Mouse (Mus musculus) embryonic facial prominence, embryonic 12.5 days (tissue): ENCODE results near the gene Ube2a. TPM values are rescaled to one million over a fixed set of nuclear protein-coding genes. Genes with fewer than 3 reads are reported as not detected.
A peak's percentile ranks its signal among the peaks of the same experiment; 100 is the strongest.

Experiments
- ATAC-seq: fragments of 200-750 bp; cut with Nextera tagmentation; 2 replicates; pipeline ENCODE4 v1.8.0; 2017; ENCODE audit not compliant: insufficient number of reproducible peaks, insufficient read depth, low FRiP score, low TSS enrichment
- H3K27ac ChIP-seq: fragments of 300-500 bp; sonication (generic); 2 replicates; pipeline ENCODE4 v1.5.1; 2016; ENCODE audit warnings: mild to moderate bottlenecking
- H3K27me3 ChIP-seq: fragments of 300-500 bp; sonication (generic); 2 replicates; pipeline ENCODE4 v1.6.1; 2016; ENCODE audit warnings: mild to moderate bottlenecking, moderate library complexity
- H3K36me3 ChIP-seq: fragments of 300-500 bp; sonication (generic); 2 replicates; pipeline ENCODE4 v1.6.1; 2016; ENCODE audit warnings: mild to moderate bottlenecking
- H3K4me1 ChIP-seq: fragments of 300-500 bp; sonication (generic); 2 replicates; pipeline ENCODE4 v1.6.1; 2016
- H3K4me2 ChIP-seq: fragments of 300-500 bp; sonication (generic); replicated peaks from 2 replicates; pipeline ENCODE4 v1.6.1; 2016; ENCODE audit warnings: mild to moderate bottlenecking, moderate library complexity
- H3K4me3 ChIP-seq: fragments of 300-500 bp; sonication (generic); 2 replicates; pipeline ENCODE4 v1.5.1; 2016; ENCODE audit warnings: mild to moderate bottlenecking
- H3K9ac ChIP-seq: fragments of 300-500 bp; sonication (generic); 2 replicates; pipeline ENCODE4 v1.6.1; 2016; ENCODE audit warnings: mild to moderate bottlenecking, moderate library complexity
- H3K9me3 ChIP-seq: fragments of 300-500 bp; sonication (generic); 2 replicates; pipeline ENCODE4 v1.6.1; 2016; ENCODE audit warnings: mild to moderate bottlenecking, moderate library complexity
- WGBS: fragments of 180-500 bp; shearing (Covaris S2); methylation state at CpG from one replicate; pipeline ENCODE4 v1.1.7; 2016; 5-methylcytosine and 5-hydroxymethylcytosine counted together
- polyA plus RNA-seq: library from polyadenylated mRNA; unstranded; fragments of >200 nt; fragmentation: Nextera tagmentation; extraction: Ambion mirVana; gene quantifications from 2 replicates; pipeline ENCODE4 v1.2.1, GENCODE M21; 2016

Gene Ube2a
- polyA plus RNA-seq, 1 experiment from 2014 or later: 118 TPM

GRCm38 (mm10) chrX:36903115-36903768, 29.5 kb downstream of the Ube2a start:
- Histone ChIP-seq H3K4me3 (peak overlapping the region; percentile 56), H3K27me3 (no peaks in the 10 kb centered on the region), H3K9me3 (no peaks in the 10 kb centered on the region), H3K4me2 (peak overlapping the region; percentile 61), H3K27ac (0 out of 2 replicates have a peak overlapping the region, but pooled peaks have one; percentile 57), H3K9ac (peak overlapping the region; percentile 63), H3K36me3 (no peaks in the 10 kb centered on the region), H3K4me1 (no peaks in the 10 kb centered on the region; the same call in 1 of the 2 replicates)
- peak; percentile 81 for ATAC-seq
- WGBS: 19% methylated on average over 29 of the region's 32 CpGs

- Histone ChIP-seq H3K4me2 (no peak overlapping the region), H3K4me1 (no peaks in the 10 kb centered on the region; the same call in 1 of the 2 replicates)
- 34% methylated on average over 5 of the region's 5 CpGs for WGBS
Measured at GRCm38 (mm10) chrX:36906539-36906938, 32.8 kb downstream of the Ube2a start.

GRCm38 (mm10) chrX:36911343-36911742, 37.6 kb downstream of the Ube2a start:
- ATAC-seq: no peak
- Histone ChIP-seq H3K9ac (no peak overlapping the region), H3K4me1 (no peaks in the 10 kb centered on the region), H3K9me3 (no peaks in the 10 kb centered on the region), H3K4me2 (no peak overlapping the region), H3K27ac (no peak overlapping the region), H3K4me3 (no peak overlapping the region), H3K36me3 (no peaks in the 10 kb centered on the region), H3K27me3 (no peaks in the 10 kb centered on the region)
- 48% methylated on average over 12 of the region's 12 CpGs for WGBS

More at GRCm38 (mm10) chrX:36906539-36906938, 32.8 kb downstream of the Ube2a start:
- Histone ChIP-seq H3K36me3 (no peaks in the 10 kb centered on the region), H3K27me3 (no peaks in the 10 kb centered on the region), H3K27ac (no peak overlapping the region), H3K9me3 (no peaks in the 10 kb centered on the region), H3K4me3 (no peak overlapping the region), H3K9ac (no peak overlapping the region)
- no peak for ATAC-seq

GRCm38 (mm10) chrX:36917749-36918148, 44.0 kb downstream of the Ube2a start:
- no peak for ATAC-seq
- Histone ChIP-seq H3K27ac (no peak overlapping the region), H3K9ac (no peak overlapping the region), H3K36me3 (no peaks in the 10 kb centered on the region), H3K9me3 (no peaks in the 10 kb centered on the region), H3K4me1 (no peaks in the 10 kb centered on the region), H3K27me3 (no peaks in the 10 kb centered on the region), H3K4me2 (no peak overlapping the region), H3K4me3 (no peak overlapping the region)
- WGBS: 83% methylated on average over 1 of the region's 1 CpGs

- H3K9me3 ChIP-seq: no peaks in the 10 kb centered on the region
- no peak overlapping the region for H3K9ac ChIP-seq
- no peak overlapping the region for H3K4me3 ChIP-seq
- no peaks in the 10 kb centered on the region for H3K36me3 ChIP-seq
- H3K27me3 ChIP-seq: no peaks in the 10 kb centered on the region
- no peak overlapping the region for H3K27ac ChIP-seq
- 83% methylated on average over 4 of the region's 4 CpGs for WGBS
- ATAC-seq: no peak
- no peaks in the 10 kb centered on the region for H3K4me1 ChIP-seq
- H3K4me2 ChIP-seq: no peak overlapping the region
Measured at GRCm38 (mm10) chrX:36921346-36921745, 47.6 kb downstream of the Ube2a start.

GRCm38 (mm10) chrX:36928791-36929190, 55.1 kb downstream of the Ube2a start:
- Histone ChIP-seq H3K9ac (no peak overlapping the region), H3K27me3 (no peaks in the 10 kb centered on the region), H3K4me3 (no peak overlapping the region), H3K36me3 (no peaks in the 10 kb centered on the region), H3K9me3 (no peaks in the 10 kb centered on the region), H3K27ac (no peak overlapping the region), H3K4me1 (no peaks in the 10 kb centered on the region), H3K4me2 (no peak overlapping the region)
- 74% methylated on average over 4 of the region's 4 CpGs for WGBS
- ATAC-seq: no peak

GRCm38 (mm10) chrX:36929694-36930093, 56.0 kb downstream of the Ube2a start:
- no peak overlapping the region for H3K4me2 ChIP-seq
- no peaks in the 10 kb centered on the region for H3K27me3 ChIP-seq
- no peak overlapping the region for H3K4me3 ChIP-seq
- H3K27ac ChIP-seq: no peak overlapping the region
- H3K36me3 ChIP-seq: no peaks in the 10 kb centered on the region
- no peaks in the 10 kb centered on the region for H3K4me1 ChIP-seq
- no peak for ATAC-seq
- 77% methylated on average over 4 of the region's 4 CpGs for WGBS
- no peaks in the 10 kb centered on the region for H3K9me3 ChIP-seq
- no peak overlapping the region for H3K9ac ChIP-seq

GRCm38 (mm10) chrX:36930574-36930973, 56.9 kb downstream of the Ube2a start:
- no peak overlapping the region for H3K9ac ChIP-seq
- WGBS: 52% methylated on average over 1 of the region's 1 CpGs
- H3K4me1 ChIP-seq: no peaks in the 10 kb centered on the region
- no peak overlapping the region for H3K4me2 ChIP-seq
- no peak for ATAC-seq
- no peaks in the 10 kb centered on the region for H3K9me3 ChIP-seq
- H3K4me3 ChIP-seq: no peak overlapping the region
- H3K27ac ChIP-seq: no peak overlapping the region
- no peaks in the 10 kb centered on the region for H3K27me3 ChIP-seq
- no peaks in the 10 kb centered on the region for H3K36me3 ChIP-seq

Other genes with a start within 250 kb of the Ube2a start
- 2.7 and 3.1 TPM in 2 replicates for gene Akap17b, start 228.5 kb upstream of the Ube2a start, polyA plus RNA-seq
- gene Slc25a43, start 130.2 kb upstream of the Ube2a start, polyA plus RNA-seq: 1.5 and 2.1 TPM in 2 replicates
- 398 and 400 TPM in 2 replicates for gene Slc25a5, start 78.2 kb upstream of the Ube2a start, polyA plus RNA-seq
- 36.4 and 37.7 TPM in 2 replicates for gene C330007P06Rik, start 211 bp downstream of the Ube2a start, polyA plus RNA-seq
- gene Nkrf, start 29.0 kb downstream of the Ube2a start, polyA plus RNA-seq: 1.9 and 2.2 TPM in 2 replicates
- gene Sept6, start 117.9 kb downstream of the Ube2a start, polyA plus RNA-seq: 49.5 and 50.2 TPM in 2 replicates
- gene Sowahd, start 174.9 kb downstream of the Ube2a start, polyA plus RNA-seq: not detected in 2 replicates
- gene Rpl39, start 211.5 kb downstream of the Ube2a start, polyA plus RNA-seq: 511 and 529 TPM in 2 replicates
- 19.4 and 22.2 TPM in 2 replicates for gene Upf3b, start 236.4 kb downstream of the Ube2a start, polyA plus RNA-seq